Mouse (Mus musculus) CH12.LX (cell line): ENCODE measurements around the gene Dennd2c. TPM values are rescaled to one million over a fixed set of nuclear protein-coding genes. Genes with fewer than 3 reads are reported as not detected.
"Not testable (repeated sequence)": the region's sequence is repeated elsewhere in the genome, so short reads cannot be mapped to it uniquely, and the experiment has no call there.

Experiments
- DNase-seq: peaks from one replicate; pipeline ENCODE4 v3.0.0-alpha.2; 2013; ENCODE audit errors: extremely low read depth
- H3K27ac ChIP-seq: 2 replicates; pipeline ENCODE4 v1.5.1; 2012; ENCODE audit warnings: low read depth, mild to moderate bottlenecking, control low read depth, moderate library complexity; ENCODE audit not compliant: insufficient read depth
- H3K27me3 ChIP-seq: replicated peaks from 2 replicates; pipeline ENCODE3; 2012; ENCODE audit warnings: inconsistent platforms
- H3K36me3 ChIP-seq, 2 experiments: replicated peaks in 1 of 2; 2 replicates each; pipeline versions ENCODE3 to v1.6.1; 2012; ENCODE audit warnings: inconsistent platforms in 1 of 2, low read length in 1 of 2, mild to moderate bottlenecking in 1 of 2, mixed read lengths in 1 of 2, moderate library complexity in 1 of 2; ENCODE audit not compliant: control insufficient read depth in 1 of 2, insufficient read depth in 1 of 2
- H3K4me1 ChIP-seq, 2 experiments: 2 replicates each; pipeline ENCODE4 v1.6.1; 2012; ENCODE audit warnings: inconsistent platforms in 1 of 2, moderate library complexity in 1 of 2; ENCODE audit not compliant: insufficient read depth in 2 of 2, control insufficient read depth in 1 of 2
- H3K4me2 ChIP-seq: 2 replicates; pipeline ENCODE4 v1.6.1; 2012; ENCODE audit warnings: low read depth, mild to moderate bottlenecking, control low read depth; ENCODE audit not compliant: poor library complexity, insufficient read depth, severe bottlenecking
- H3K4me3 ChIP-seq, 3 experiments: fragments of 150-350 bp in 1 of 3; sonication (generic) in 1 of 3; replicated peaks in 1 of 3; 2 replicates each; pipeline versions ENCODE3 to v1.5.1; 2011 to 2012; ENCODE audit warnings: low read depth in 2 of 3, low read length in 2 of 3, mild to moderate bottlenecking in 2 of 3, moderate library complexity in 2 of 3, control low read depth in 1 of 3, improper control_type of control experiment in 1 of 3, inconsistent platforms in 1 of 3, mixed read lengths in 1 of 3; ENCODE audit not compliant: poor library complexity in 1 of 3
- H3K79me2 ChIP-seq: replicated peaks from 2 replicates; pipeline ENCODE4 v1.6.1; 2012; ENCODE audit warnings: mild to moderate bottlenecking, moderate library complexity; ENCODE audit not compliant: control insufficient read depth, poor library complexity, insufficient read depth, severe bottlenecking; ENCODE audit errors: extremely low read depth
- H3K9ac ChIP-seq: 2 replicates; pipeline ENCODE4 v1.6.1; 2012; ENCODE audit warnings: low read depth, mild to moderate bottlenecking, control low read depth, moderate library complexity; ENCODE audit not compliant: insufficient read depth
- H3K9me3 ChIP-seq: replicated peaks from 2 replicates; pipeline ENCODE3; 2012; ENCODE audit warnings: low read length, inconsistent platforms, mixed read lengths
- BHLHE40 ChIP-seq: IDR thresholded peaks from 2 replicates; pipeline ENCODE4 v1.6.1; 2011; ENCODE audit warnings: mild to moderate bottlenecking, low read depth, low read length, improper control_type of control experiment
- CHD1 ChIP-seq: IDR thresholded peaks from 2 replicates; pipeline ENCODE4 v1.6.1; 2012; ENCODE audit warnings: low read depth, low read length, improper control_type of control experiment, inconsistent platforms
- CHD2 ChIP-seq: IDR thresholded peaks from 2 replicates; pipeline ENCODE4 v1.6.1; 2011; ENCODE audit warnings: low read length, improper control_type of control experiment
- E2F4 ChIP-seq: IDR thresholded peaks from 2 replicates; pipeline ENCODE4 v1.6.1; 2011; ENCODE audit warnings: low read depth, low read length, improper control_type of control experiment; ENCODE audit not compliant: insufficient replicate concordance
- EP300 ChIP-seq: IDR thresholded peaks from 2 replicates; pipeline ENCODE4 v1.6.1; 2011; ENCODE audit warnings: low read length, improper control_type of control experiment
- GABPA ChIP-seq: IDR thresholded peaks from 2 replicates; pipeline ENCODE4 v1.6.1; 2012; ENCODE audit warnings: low read depth, low read length, improper control_type of control experiment, inconsistent platforms; ENCODE audit not compliant: insufficient replicate concordance
- JUND ChIP-seq: conservative IDR thresholded peaks from 2 replicates; pipeline ENCODE4 v1.6.1; 2011; ENCODE audit warnings: low read depth, low read length, improper control_type of control experiment
- MAX ChIP-seq: IDR thresholded peaks from 2 replicates; pipeline ENCODE4 v1.6.1; 2011; ENCODE audit warnings: low read length, improper control_type of control experiment
- MEF2A ChIP-seq: IDR thresholded peaks from 2 replicates; pipeline ENCODE4 v1.6.1; 2014; ENCODE audit warnings: low read depth, mild to moderate bottlenecking, inconsistent platforms, low read length, improper control_type of control experiment, borderline replicate concordance
- MXI1 ChIP-seq: IDR thresholded peaks from 2 replicates; pipeline ENCODE4 v1.6.1; 2011; ENCODE audit warnings: mild to moderate bottlenecking, low read depth, low read length, improper control_type of control experiment
- MYC ChIP-seq: IDR thresholded peaks from 2 replicates; pipeline ENCODE4 v1.6.1; 2011; ENCODE audit warnings: low read depth, mild to moderate bottlenecking, improper control_type of control experiment, low read length
- NELFE ChIP-seq: IDR thresholded peaks from 2 replicates; pipeline ENCODE4 v1.6.1; 2011; ENCODE audit warnings: low read depth, low read length, improper control_type of control experiment
- PAX5 ChIP-seq: IDR thresholded peaks from 2 replicates; pipeline ENCODE4 v1.6.1; 2012; ENCODE audit warnings: low read length, inconsistent platforms, mixed read lengths
- RAD21 ChIP-seq: IDR thresholded peaks from 2 replicates; pipeline ENCODE4 v1.6.1; 2011; ENCODE audit warnings: low read depth, mild to moderate bottlenecking, low read length, improper control_type of control experiment, moderate library complexity
- RCOR1 ChIP-seq: conservative IDR thresholded peaks from 2 replicates; pipeline ENCODE4 v1.6.1; 2012; ENCODE audit warnings: low read depth, mild to moderate bottlenecking, inconsistent platforms, low read length, improper control_type of control experiment
- SIN3A ChIP-seq: IDR thresholded peaks from 2 replicates; pipeline ENCODE4 v1.6.1; 2012; ENCODE audit warnings: low read length, improper control_type of control experiment, inconsistent platforms
- TCF12 ChIP-seq: IDR thresholded peaks from 2 replicates; pipeline ENCODE4 v1.6.1; 2014; ENCODE audit warnings: low read depth, mild to moderate bottlenecking, inconsistent platforms, low read length, improper control_type of control experiment
- UBTF ChIP-seq: IDR thresholded peaks from 2 replicates; pipeline ENCODE4 v1.6.1; 2012; ENCODE audit warnings: low read depth, mild to moderate bottlenecking, inconsistent platforms, low read length, improper control_type of control experiment, moderate library complexity
- dilution Hi-C: fragments of 300-500 bp; cut with MboI; formaldehyde crosslinking; loops from 2 replicates; pipeline ENCODE4 v1.14.3; 2020; ENCODE audit warnings: low sequenced_read_pairs; ENCODE audit not compliant: extremely low pct_unique_long_range_greater_than_20kb, extremely low pct_ligation_motif_present
- in situ Hi-C: fragments of 300-500 bp; cut with MboI; formaldehyde crosslinking; loops from 3 replicates; pipeline ENCODE4 v1.14.3; 2019; ENCODE audit warnings: low sequenced_read_pairs, low pct_ligation_motif_present, low pct_unique_long_range_greater_than_20kb, mixed read lengths
- polyA plus RNA-seq: library from polyadenylated mRNA; unstranded; fragments of >175 nt; gene quantifications from 2 replicates; pipeline ENCODE4 v1.2.1, GENCODE M21; 2012; ENCODE audit warnings: low read depth; ENCODE audit not compliant: insufficient read length
- total RNA-seq, 2 experiments: library from RNA; depleted of rRNA; stranded (reverse); fragments of 300-350 nt in 1 of 2; fragments of >200 nt in 1 of 2; gene quantifications; 2 replicates each; pipeline ENCODE4 v1.2.3; 2012 to 2014

Gene Dennd2c
- total and polyA plus RNA-seq, 3 experiments: 0.13 to 0.27 (median 0.19) TPM

GRCm38 (mm10) chr3:103196320-103196823 is 94.0 kb downstream of the Dennd2c start:
- TF ChIP-seq PAX5 (no peak), GABPA (no peak), MYC (no peak), UBTF (no peak), JUND (no peak), SIN3A (no peak), CHD1 (no peak), MXI1 (no peak), TCF12 (no peak), MEF2A (no peak), NELFE (no peak), RCOR1 (no peak), CHD2 (no peak)
- Histone ChIP-seq H3K9me3 (peaks cover 17% of the 10 kb centered on the region), H3K4me1 (no peaks in the 10 kb centered on the region), H3K9ac (no peak overlapping the region), H3K27me3 (no peaks in the 10 kb centered on the region), H3K36me3 (no peaks in the 10 kb centered on the region), H3K79me2 (no peaks in the 10 kb centered on the region), H3K4me3 (no peak overlapping the region), H3K4me2 (no peak overlapping the region), H3K27ac (no peak overlapping the region)
- no peak for DNase-seq
- dilution Hi-C loops: no loop called here
- in situ Hi-C loops: no loop called here

GRCm38 (mm10) chr3:103199386-103199785 is 97.0 kb downstream of the Dennd2c start:
- no peaks in the 10 kb centered on the region for H3K9me3 ChIP-seq
- H3K4me2 ChIP-seq: no peak overlapping the region
- H3K79me2 ChIP-seq: no peaks in the 10 kb centered on the region
- no peaks in the 10 kb centered on the region; a peak in 1 of 4 replicates for H3K4me1 ChIP-seq
- no peaks in the 10 kb centered on the region for H3K27me3 ChIP-seq
- H3K36me3 ChIP-seq: no peaks in the 10 kb centered on the region
- no peak overlapping the region for H3K27ac ChIP-seq
- H3K9ac ChIP-seq: no peak overlapping the region
- in situ Hi-C loops (no loop called here), dilution Hi-C loops (no loop called here)
- DNase-seq: no peak
- no peak overlapping the region for H3K4me3 ChIP-seq
- TF ChIP-seq E2F4 (no peak), PAX5 (no peak), RAD21 (no peak), JUND (no peak), MYC (no peak), EP300 (no peak), SIN3A (no peak), MAX (no peak), NELFE (no peak), BHLHE40 (no peak)

- H3K79me2 ChIP-seq, DNase-seq, H3K4me1 ChIP-seq, H3K27ac ChIP-seq, dilution Hi-C loops, H3K36me3 ChIP-seq, H3K9ac ChIP-seq, H3K27me3 ChIP-seq, H3K4me2 ChIP-seq, H3K4me3 ChIP-seq, H3K9me3 ChIP-seq: not testable (repeated sequence)
- in situ Hi-C loops: loop anchor here (25.0 kb wide), 1 partner anchor 161 kb away; no protein-coding TSS in a partner anchor
Observed at GRCm38 (mm10) chr3:103201105-103201504, 98.7 kb downstream of the Dennd2c start.
